In the genomic region with DNA sequence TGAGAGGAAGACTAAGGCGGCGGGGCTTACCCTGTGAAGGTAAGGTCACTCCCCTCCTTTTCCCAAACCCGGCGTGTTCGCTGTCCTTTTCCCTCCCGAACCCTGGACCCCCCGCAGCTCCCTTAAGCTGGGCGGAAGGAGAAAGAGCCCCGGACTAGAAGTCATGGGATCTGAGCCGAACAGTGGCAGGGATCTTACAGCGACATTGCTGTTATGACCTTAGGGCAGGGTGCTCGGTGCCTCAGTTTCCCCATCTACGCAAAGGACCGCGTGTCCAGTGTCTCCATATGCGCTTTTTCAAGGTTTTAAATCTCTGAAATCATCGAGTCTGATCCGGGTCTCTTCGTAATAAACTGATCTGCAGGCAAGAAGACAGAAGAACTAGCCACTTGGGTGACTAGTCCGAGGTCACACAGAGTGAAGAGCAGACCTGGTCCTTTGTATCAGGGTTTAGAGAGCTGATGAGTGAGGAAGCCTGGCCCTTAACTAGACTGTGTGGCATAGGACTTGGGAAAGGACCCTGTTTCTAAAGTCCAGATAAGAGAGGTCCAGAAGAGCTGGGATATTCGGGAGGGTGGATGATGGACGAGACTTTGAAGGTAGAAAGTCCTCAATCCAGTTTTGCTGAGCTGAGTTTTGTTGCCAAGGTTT, we compare ENCODE assay signal across 7 mouse cellular contexts. TPM values are rescaled to one million over a fixed set of nuclear protein-coding genes. Genes with fewer than 3 reads are reported as not detected.
DNase-seq lines count a peak whose midpoint lies in the region; ATAC-seq and TF ChIP-seq lines count a peak whose summit lies in the region.

No protein-coding gene starts in this region.

- no peak for TF ChIP-seq POLR2A in thymus, adult 2 months (IDR thresholded peaks at IDR 0.05; ENCODE audit: control insufficient read depth, extremely low read depth, insufficient read depth, low read length, poor library complexity)

- no peaks in the 10 kb centered on the region for H3K9me3 ChIP-seq in erythroblast, embryonic 14.5 days (ENCODE audit: control insufficient read depth, low read length)
- no peaks in the 10 kb centered on the region for H3K9me3 ChIP-seq in intestine, embryonic 15.5 days
- no peaks in the 10 kb centered on the region for H3K9me3 ChIP-seq in neural tube, embryonic 12.5 days

- no peak overlapping the region for H3K27ac ChIP-seq in thymus, adult 2 months (ENCODE audit: control insufficient read depth, insufficient read depth, low read length)
- H3K27ac ChIP-seq in intestine, embryonic 15.5 days: peak overlapping the region; percentile 77
- no peak overlapping the region for H3K27ac ChIP-seq in neural tube, embryonic 12.5 days

- peak overlapping the region; percentile 73 for H3K4me3 ChIP-seq in thymus, adult 2 months (ENCODE audit: control insufficient read depth, insufficient read depth, low read length)
- H3K4me3 ChIP-seq in erythroblast, embryonic 14.5 days (replicated peaks): peak overlapping the region; percentile 88
- peak overlapping the region; percentile 85 for H3K4me3 ChIP-seq in intestine, embryonic 15.5 days (replicated peaks)
- H3K4me3 ChIP-seq in neural tube, embryonic 12.5 days: peak overlapping the region; percentile 70

- WGBS in thymus, adult 2 months: 1% methylated on average over 22 of the region's 22 CpGs
- WGBS in intestine, embryonic 15.5 days: under 1% methylated on average over 22 of the region's 22 CpGs
- under 1% methylated on average over 22 of the region's 22 CpGs for WGBS in neural tube, embryonic 12.5 days

- H3K4me2 ChIP-seq in intestine, embryonic 15.5 days (replicated peaks): peak overlapping the region; percentile 60
- peak overlapping the region; percentile 69 for H3K4me2 ChIP-seq in neural tube, embryonic 12.5 days (replicated peaks)

- no peak for TF ChIP-seq CTCF in thymus, adult 2 months (IDR thresholded peaks at IDR 0.05; ENCODE audit: borderline replicate concordance, control insufficient read depth, extremely low read depth, insufficient read depth, low read length, poor library complexity)

- peaks cover 3% of the 10 kb centered on the region; the same call in 1 of the 2 replicates for H3K4me1 ChIP-seq in thymus, adult 2 months (replicated peaks; ENCODE audit: control insufficient read depth, insufficient read depth, low read length)
- H3K4me1 ChIP-seq in erythroblast, embryonic 14.5 days (ENCODE audit: control insufficient read depth): peaks cover 44% of the 10 kb centered on the region
- 0 out of 2 replicates have a peak, but pooled peaks cover 9% of the 10 kb centered on the region for H3K4me1 ChIP-seq in intestine, embryonic 15.5 days (replicated peaks)
- H3K4me1 ChIP-seq in neural tube, embryonic 12.5 days: peaks cover 17% of the 10 kb centered on the region

- no peaks in the 10 kb centered on the region for H3K27me3 ChIP-seq in thymus, adult 2 months (ENCODE audit: control insufficient read depth, insufficient read depth, low read length)
- H3K27me3 ChIP-seq in erythroblast, embryonic 14.5 days (ENCODE audit: control insufficient read depth): no peaks in the 10 kb centered on the region
- no peaks in the 10 kb centered on the region for H3K27me3 ChIP-seq in intestine, embryonic 15.5 days (replicated peaks)
- no peaks in the 10 kb centered on the region for H3K27me3 ChIP-seq in neural tube, embryonic 12.5 days (replicated peaks)

- no peaks in the 10 kb centered on the region for H3K36me3 ChIP-seq in thymus, adult 2 months (ENCODE audit: control insufficient read depth, insufficient read depth, low read length)
- H3K36me3 ChIP-seq in erythroblast, embryonic 14.5 days (ENCODE audit: control insufficient read depth): peaks cover 22% of the 10 kb centered on the region
- no peaks in the 10 kb centered on the region for H3K36me3 ChIP-seq in intestine, embryonic 15.5 days
- no peaks in the 10 kb centered on the region for H3K36me3 ChIP-seq in neural tube, embryonic 12.5 days

- no peak for DNase-seq in thymus, adult 2 months
- DNase-seq in thymus, postnatal 10 days (ENCODE audit: low spot score in 2 of 2): no peak
- DNase-seq in urinary bladder, adult 2 months (ENCODE audit: low spot score): no peak
- no peak for DNase-seq in left cerebral cortex, adult 8-10 months (ENCODE audit: low spot score in 2 of 2)

- peak; percentile 15 for ATAC-seq in intestine, embryonic 15.5 days
- peak; percentile 81 for ATAC-seq in neural tube, embryonic 12.5 days (ENCODE audit: low FRiP score, low read depth)

- peak overlapping the region; percentile 75 for H3K9ac ChIP-seq in intestine, embryonic 15.5 days
- peak overlapping the region; percentile 55 for H3K9ac ChIP-seq in neural tube, embryonic 12.5 days

RNA-seq across cellular contexts. Expression of a gene that starts 0.4 kb away (rescaled TPM):
- 10.5 TPM in 2 replicates for polyA plus RNA-seq in thymus, adult 2 months (2012; rRNA removed)
- 0.09 and 0.15 TPM in 2 replicates for polyA plus RNA-seq in erythroblast, embryonic 14.5 days (2012)
- polyA plus RNA-seq in intestine, embryonic 15.5 days (2015; fragmentation: Nextera tagmentation; extraction: Ambion mirVana): 96.6 and 102 TPM in 2 replicates
- 39.7 and 40.7 TPM in 2 replicates for polyA plus RNA-seq in neural tube, embryonic 12.5 days (2016; fragmentation: Nextera tagmentation; extraction: Ambion mirVana)
- polyA plus RNA-seq in urinary bladder, adult 2 months (2012; rRNA removed): 15.5 and 18.1 TPM in 2 replicates
- total RNA-seq in left cerebral cortex, adult 8-10 months (2022): 10 to 100 TPM; 12.1 to 13.9 (median 13.0) TPM

RNA-seq across cellular contexts. Expression of a gene that starts 0.6 kb away (rescaled TPM):
- 59.3 and 59.5 TPM in 2 replicates for polyA plus RNA-seq in thymus, adult 2 months (2012; rRNA removed)
- polyA plus RNA-seq in erythroblast, embryonic 14.5 days (2012): 1.4 TPM in 2 replicates
- 23.7 and 24.7 TPM in 2 replicates for polyA plus RNA-seq in intestine, embryonic 15.5 days (2015; fragmentation: Nextera tagmentation; extraction: Ambion mirVana)
- polyA plus RNA-seq in neural tube, embryonic 12.5 days (2016; fragmentation: Nextera tagmentation; extraction: Ambion mirVana): 25.7 and 26.9 TPM in 2 replicates
- polyA plus RNA-seq in urinary bladder, adult 2 months (2012; rRNA removed): 25.5 and 25.9 TPM in 2 replicates
- total RNA-seq in left cerebral cortex, adult 8-10 months (2022): 10 to 100 TPM; 34.7 to 40.4 (median 38.3) TPM

RNA-seq across cellular contexts. Expression of a gene that starts 47.5 kb away (rescaled TPM):
- 51.0 and 54.3 TPM in 2 replicates for polyA plus RNA-seq in thymus, adult 2 months (2012; rRNA removed)
- 1.4 and 2.1 TPM in 2 replicates for polyA plus RNA-seq in erythroblast, embryonic 14.5 days (2012)
- 138 and 147 TPM in 2 replicates for polyA plus RNA-seq in intestine, embryonic 15.5 days (2015; fragmentation: Nextera tagmentation; extraction: Ambion mirVana)
- polyA plus RNA-seq in neural tube, embryonic 12.5 days (2016; fragmentation: Nextera tagmentation; extraction: Ambion mirVana): 139 and 140 TPM in 2 replicates
- 72.6 and 74.0 TPM in 2 replicates for polyA plus RNA-seq in urinary bladder, adult 2 months (2012; rRNA removed)
- total RNA-seq in left cerebral cortex, adult 8-10 months (2022): 10 to 100 TPM; 47.8 to 58.0 (median 54.3) TPM

RNA-seq across cellular contexts. Expression of a gene that starts 47.7 kb away (rescaled TPM):
- 21.1 and 23.9 TPM in 2 replicates for polyA plus RNA-seq in thymus, adult 2 months (2012; rRNA removed)
- polyA plus RNA-seq in erythroblast, embryonic 14.5 days (2012): 0.17 TPM in 2 replicates
- polyA plus RNA-seq in intestine, embryonic 15.5 days (2015; fragmentation: Nextera tagmentation; extraction: Ambion mirVana): 17.3 and 18.7 TPM in 2 replicates
- 22.0 and 23.3 TPM in 2 replicates for polyA plus RNA-seq in neural tube, embryonic 12.5 days (2016; fragmentation: Nextera tagmentation; extraction: Ambion mirVana)
- polyA plus RNA-seq in urinary bladder, adult 2 months (2012; rRNA removed): 11.7 and 11.8 TPM in 2 replicates
- total RNA-seq in left cerebral cortex, adult 8-10 months (2022): 10 to 100 TPM; 11.4 to 13.8 (median 12.6) TPM

Comparison
In these comparisons a context has a peak if more than half of its experiments do, and no peak if none do; other contexts are left out.
1. RNA of a gene that starts 0.6 kb away (polyA plus RNA-seq): 59.3 to 59.5 TPM in thymus, adult 2 months, 25.7 to 26.9 TPM in neural tube, embryonic 12.5 days, 25.5 to 25.9 TPM in urinary bladder, adult 2 months and 23.7 to 24.7 TPM in intestine, embryonic 15.5 days; 1.4 TPM in erythroblast, embryonic 14.5 days; every median in the first group is over 10 times any median in the second.
2. RNA of a gene that starts 47.5 kb away (polyA plus RNA-seq): 138 to 147 TPM in intestine, embryonic 15.5 days, 139 to 140 TPM in neural tube, embryonic 12.5 days, 72.6 to 74.0 TPM in urinary bladder, adult 2 months and 51.0 to 54.3 TPM in thymus, adult 2 months; 1.4 to 2.1 TPM in erythroblast, embryonic 14.5 days; every median in the first group is over 10 times any median in the second.
3. Peak in every context shown above with its lines, with median percentiles within 50 percentile points of each other: H3K4me3 ChIP-seq.